In genomic region chr7:36663431-36663830, GRCm38 (mm10) we compare ENCODE assay signal across 18 mouse cellular contexts. TPM values are rescaled to one million over a fixed set of nuclear protein-coding genes. Genes with fewer than 3 reads are reported as not detected.
DNase-seq lines count a peak whose midpoint lies in the region; ATAC-seq and TF ChIP-seq lines count a peak whose summit lies in the region.
"Had no signal": no experiment of that assay in that cellular context is flagged by ENCODE, and none has a peak within 500 bp of the region (broad histone marks: within the 10 kb centered on the region; RNA-seq: fewer than 3 reads in every experiment).

No protein-coding gene starts in this region.

- H3K27ac ChIP-seq in kidney, adult 2 months (ENCODE audit: insufficient read depth, low read depth, low read length) = no peak overlapping the region
- no peak overlapping the region for H3K27ac ChIP-seq in forebrain, embryonic 10.5 days
- no peak overlapping the region for H3K27ac ChIP-seq in hindbrain, embryonic 16.5 days (ENCODE audit: low read depth, low read length)
- H3K27ac ChIP-seq: heart, adult 2 months; hindbrain, embryonic 14.5 days; liver, embryonic 15.5 days; midbrain, embryonic 15.5 days had no signal

- no peak for TF ChIP-seq POLR2A in kidney, adult 2 months (IDR thresholded peaks at IDR 0.05; ENCODE audit: low read depth, low read length)

- intact Hi-C loops in heart, postnatal 14 days (cut with DNase I) = loop anchor here (10.0 kb wide), 1 partner anchor 681 kb away; no protein-coding TSS in a partner anchor

- TF ChIP-seq CTCF in kidney, adult 2 months (conservative IDR thresholded peaks at IDR 0.05; ENCODE audit: insufficient read depth, insufficient read length, low read depth, low read length) = no peak

- no peaks in the 10 kb centered on the region for H3K4me1 ChIP-seq in kidney, adult 2 months (ENCODE audit: control insufficient read depth, insufficient read depth, low read length)
- peaks cover 5% of the 10 kb centered on the region for H3K4me1 ChIP-seq in forebrain, embryonic 10.5 days
- H3K4me1 ChIP-seq in hindbrain, embryonic 16.5 days (ENCODE audit: control insufficient read depth, insufficient read depth, low read depth, low read length) = no peaks in the 10 kb centered on the region
- H3K4me1 ChIP-seq: liver, embryonic 15.5 days; midbrain, embryonic 15.5 days had no signal

- no peak overlapping the region for H3K4me2 ChIP-seq in hindbrain, embryonic 16.5 days (ENCODE audit: low read length)
- H3K4me2 ChIP-seq: hindbrain, embryonic 14.5 days; liver, embryonic 15.5 days; midbrain, embryonic 15.5 days had no signal

- no peaks in the 10 kb centered on the region for H3K27me3 ChIP-seq in kidney, adult 2 months (replicated peaks; ENCODE audit: control insufficient read depth, insufficient read depth, low read length)
- peaks cover 49% of the 10 kb centered on the region for H3K27me3 ChIP-seq in forebrain, embryonic 10.5 days (ENCODE audit: poor library complexity, severe bottlenecking)
- no peaks in the 10 kb centered on the region for H3K27me3 ChIP-seq in hindbrain, embryonic 16.5 days (replicated peaks; ENCODE audit: control insufficient read depth, insufficient read depth, low read length)
- H3K27me3 ChIP-seq: liver, embryonic 15.5 days; midbrain, embryonic 15.5 days; Patski had no signal

- H3K9ac ChIP-seq in hindbrain, embryonic 16.5 days (ENCODE audit: low read depth, low read length) = no peak overlapping the region
- H3K9ac ChIP-seq: hindbrain, embryonic 14.5 days; liver, embryonic 15.5 days; midbrain, embryonic 15.5 days had no signal

- no peaks in the 10 kb centered on the region for H3K36me3 ChIP-seq in kidney, adult 2 months (ENCODE audit: control insufficient read depth, insufficient read depth, low read length)
- H3K36me3 ChIP-seq in forebrain, embryonic 10.5 days (replicated peaks) = no peaks in the 10 kb centered on the region
- no peaks in the 10 kb centered on the region for H3K36me3 ChIP-seq in hindbrain, embryonic 16.5 days (ENCODE audit: control insufficient read depth, insufficient read depth, low read length)
- H3K36me3 ChIP-seq: liver, embryonic 15.5 days; midbrain, embryonic 15.5 days had no signal

- no peak overlapping the region for H3K4me3 ChIP-seq in kidney, adult 2 months (ENCODE audit: insufficient read depth, low read depth, low read length)
- H3K4me3 ChIP-seq in forebrain, embryonic 10.5 days = no peak overlapping the region
- no peak overlapping the region for H3K4me3 ChIP-seq in hindbrain, embryonic 16.5 days (ENCODE audit: low read length)
- H3K4me3 ChIP-seq: heart, adult 2 months; liver, embryonic 15.5 days; midbrain, embryonic 15.5 days had no signal

- DNase-seq in kidney, adult 2 months = peak; percentile 34
- DNase-seq in kidney, adult 18-20 months = no peak
- DNase-seq in 3T3-L1 (ENCODE audit: low read depth, low spot score) = peak; percentile 62
- peak; percentile 15 to 31 for DNase-seq in gastrocnemius, adult 8-10 months (ENCODE audit: low spot score in 2 of 2)
- peak; percentile 36 to 69 for DNase-seq in heart, postnatal 14 days
- DNase-seq in forebrain, embryonic 10.5 days (ENCODE audit: extremely low spot score, low spot score) = no peak
- DNase-seq: adrenal gland, postnatal 36 days; cerebellum, adult 9-10 months; retina, postnatal 1 day; right cerebral cortex, postnatal 4 days; thymus, postnatal 4 days had no signal

- 79% methylated on average over 7 of the region's 7 CpGs for WGBS in kidney, adult 2 months
- WGBS in forebrain, embryonic 10.5 days = 82% methylated on average over 7 of the region's 7 CpGs
- 89% methylated on average over 7 of the region's 7 CpGs for WGBS in hindbrain, embryonic 16.5 days

- 0 out of 2 replicates have a peak, but pooled peaks cover 4% of the 10 kb centered on the region for H3K9me3 ChIP-seq in forebrain, embryonic 10.5 days
- no peaks in the 10 kb centered on the region for H3K9me3 ChIP-seq in hindbrain, embryonic 16.5 days (ENCODE audit: control insufficient read depth, low read length)
- H3K9me3 ChIP-seq: liver, embryonic 15.5 days; midbrain, embryonic 15.5 days had no signal

- no peak for ATAC-seq in hindbrain, embryonic 16.5 days
- ATAC-seq: intestine, embryonic 16.5 days; midbrain, embryonic 15.5 days; Patski had no signal

RNA-seq across cellular contexts. Expression of gene Tshz3, which starts 34.5 kb away (rescaled TPM):
- polyA plus RNA-seq in kidney, adult 2 months (2012; rRNA removed) = 1.5 and 2.0 TPM in 2 replicates
- total RNA-seq in gastrocnemius, adult 8-10 months (2022) = 1 to 10 TPM; 1.1 to 2.2 (median 1.7) TPM
- total RNA-seq in heart, postnatal 14 days (2021) = 1 to 10 TPM; 5.7 to 6.1 TPM
- polyA plus RNA-seq in forebrain, embryonic 10.5 days (2016; fragmentation: Nextera tagmentation; extraction: Ambion mirVana) = 3.5 and 4.5 TPM in 2 replicates
- 26.4 and 33.7 TPM in 2 replicates for polyA plus RNA-seq in hindbrain, embryonic 16.5 days (2015; fragmentation: Nextera tagmentation; extraction: Ambion mirVana)

Comparison
In these comparisons a context has a peak if more than half of its experiments do, and no peak if none do; other contexts are left out.
1. DNase-seq: peak in kidney, adult 2 months (single experiment), 3T3-L1 (single experiment), gastrocnemius, adult 8-10 months (2 of 2) and heart, postnatal 14 days (2 of 2); none in kidney, adult 18-20 months (single experiment) and forebrain, embryonic 10.5 days (single experiment).